Mouse (Mus musculus) right cerebral cortex, postnatal 36 days (tissue): ENCODE measurements around the gene Cbl.

Experiments
- DNase-seq, 2 experiments: peaks; one replicate each; pipeline ENCODE4 v3.0.0; 2022; ENCODE audit warnings: low spot score in 2 of 2, mixed read lengths in 1 of 2

Gene Cbl

GRCm38 (mm10) chr9:44106182-44106581 lies 127.7 kb downstream of the Cbl start:
- no peak for DNase-seq

- DNase-seq, result no peak
These were observed 128.1 kb downstream of the Cbl start for GRCm38 (mm10) chr9:44105781-44106180.

DNA sequence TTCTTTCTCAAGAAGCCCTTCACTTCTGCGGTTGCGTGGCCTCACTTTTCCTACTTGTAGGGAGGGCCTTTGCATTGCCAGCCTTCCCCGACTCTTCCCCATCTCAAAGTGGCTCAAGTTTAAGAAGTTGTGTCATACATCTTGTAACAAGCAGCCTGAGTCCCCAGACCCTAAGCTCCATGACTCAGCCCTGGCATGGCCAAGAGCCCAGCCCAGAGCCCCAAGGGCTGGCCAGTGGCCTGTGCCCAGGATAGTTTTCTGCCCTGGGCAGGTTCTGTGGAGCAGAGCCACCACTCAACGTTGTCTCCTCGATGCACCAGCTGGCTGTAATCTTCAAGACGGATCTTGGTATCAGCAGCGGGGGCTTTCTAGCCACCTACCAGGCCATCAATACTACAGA lies 129.0 kb downstream of the Cbl start:
- no peak for DNase-seq

DNA sequence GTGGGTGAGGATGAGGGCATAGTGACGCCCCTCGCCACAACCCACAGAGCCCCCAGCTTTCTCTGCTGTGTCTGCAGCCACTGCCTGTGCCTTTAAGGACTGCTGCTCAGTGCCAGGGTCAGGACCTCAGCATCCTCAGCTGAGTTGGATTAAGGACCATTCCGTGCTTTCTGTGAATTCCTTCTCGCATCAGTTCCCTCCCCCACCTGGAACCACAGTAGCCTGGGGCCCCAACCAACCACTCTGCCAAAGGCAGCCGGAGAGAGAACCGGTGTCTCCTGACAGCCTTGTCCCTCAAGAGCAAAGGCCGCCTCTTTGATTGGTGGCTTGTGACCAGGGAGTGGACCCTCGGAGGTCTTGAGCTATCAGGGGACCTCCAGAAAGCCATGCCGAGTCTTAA lies 132.4 kb downstream of the Cbl start, which contains the start of gene Mfrp:
Gene Mfrp, plus strand, starts transcription at position 240 of the 400 bp plus-strand sequence.
- no peak for DNase-seq

- DNase-seq, result no peak
These were observed 137.3 kb downstream of the Cbl start for GRCm38 (mm10) chr9:44096536-44096935.

DNA sequence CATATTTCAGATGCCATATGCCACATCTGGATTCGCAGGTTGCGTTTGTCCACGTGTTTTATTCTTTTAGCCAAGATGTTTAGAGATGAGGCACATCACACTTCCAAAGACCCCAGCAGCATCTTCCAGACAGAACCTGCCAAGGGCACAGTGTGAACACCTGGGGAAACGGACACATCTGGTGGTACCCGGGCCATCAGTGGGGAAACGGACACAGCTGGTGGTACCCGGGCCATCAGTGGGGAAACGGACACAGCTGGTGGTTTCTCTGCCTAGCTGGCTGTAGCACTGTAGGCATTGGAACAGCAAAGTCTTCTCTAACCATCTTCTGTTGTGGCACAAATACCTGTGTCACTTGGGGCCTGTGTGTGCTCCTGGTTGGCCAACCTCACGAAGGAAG lies 138.1 kb downstream of the Cbl start:
- DNase-seq, result no peak

- no peak for DNase-seq
These were observed 139.1 kb downstream of the Cbl start for GRCm38 (mm10) chr9:44094737-44095136.

DNA sequence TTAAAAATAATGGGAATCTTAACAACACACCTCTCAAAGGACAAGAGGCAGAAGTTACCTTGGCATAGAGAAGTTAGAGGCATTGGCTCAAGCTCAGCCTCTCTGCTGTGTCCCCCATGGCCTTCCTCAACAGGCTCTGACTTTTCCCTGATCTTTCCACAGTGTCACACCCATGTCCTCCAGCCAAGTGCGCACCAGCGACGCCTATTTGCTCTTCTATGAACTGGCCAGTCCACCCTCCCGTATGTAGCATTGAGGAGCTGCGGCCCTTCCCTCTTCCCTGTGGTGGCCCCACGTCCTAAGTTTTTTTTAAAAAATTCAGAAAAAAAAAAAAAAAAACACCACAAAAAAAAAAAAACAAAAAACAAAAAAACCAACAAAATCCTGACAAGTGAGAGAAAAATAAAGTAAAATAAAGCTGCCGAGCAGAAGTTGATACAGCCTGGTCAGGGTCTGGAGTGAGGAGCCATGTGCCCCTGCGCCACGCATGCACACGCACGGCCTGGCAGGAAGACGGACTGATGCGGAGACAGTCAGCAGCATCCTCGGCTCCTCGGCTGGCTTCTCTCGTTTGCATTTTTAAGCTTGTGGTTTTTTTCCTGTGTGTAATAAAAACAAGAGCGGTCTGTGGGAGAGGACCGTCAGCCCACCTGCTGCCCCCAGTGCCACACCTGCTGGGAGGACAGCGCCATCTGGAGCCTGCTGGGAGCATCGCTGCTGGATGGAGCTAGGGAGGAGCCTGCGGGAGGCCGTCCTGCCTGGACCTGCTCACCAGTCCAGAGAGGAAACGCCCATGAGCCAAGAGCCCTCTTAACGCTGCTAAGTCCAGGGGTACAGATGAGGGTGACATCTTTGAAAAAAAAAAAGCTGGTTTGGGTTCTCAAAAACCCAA lies 140.0 kb downstream of the Cbl start:
- DNase-seq, result peak; percentile 75 to 80
